Mouse (Mus musculus) left cerebral cortex, postnatal 10 days (tissue): Measurements from ENCODE around the gene Dctn1. TPM values are rescaled to one million over a fixed set of nuclear protein-coding genes. Genes with fewer than 3 reads are reported as not detected.

Source experiments
- total RNA-seq, 2 experiments: library from RNA; stranded (reverse); gene quantifications; 2 replicates each; pipeline ENCODE4 v1.2.3; 2021

Dctn1 gene
- total RNA-seq, 2 experiments from 2014 or later: 351 to 353 TPM

Other genes starting within 250 kb of the Dctn1 start
- 10 to 100 TPM; 45.5 to 47.5 TPM for gene Sema4f, start 226.2 kb upstream of the Dctn1 start, total RNA-seq
- not detected for gene M1ap, start 219.0 kb upstream of the Dctn1 start, total RNA-seq
- gene Dok1, start 132.4 kb upstream of the Dctn1 start, total RNA-seq: 1 to 10 TPM; 1.8 to 2.1 TPM
- 1 to 10 TPM; 1.8 to 4.0 TPM for gene Loxl3, start 131.7 kb upstream of the Dctn1 start, total RNA-seq
- 10 to 100 TPM; 97.9 to 99.8 TPM for gene Aup1, start 111.4 kb upstream of the Dctn1 start, total RNA-seq
- 10 to 100 TPM; 66.5 to 68.0 TPM for gene Htra2, start 110.6 kb upstream of the Dctn1 start, total RNA-seq
- under 1 TPM; 0.19 to 0.41 TPM for gene Dqx1, start 108.1 kb upstream of the Dctn1 start, total RNA-seq
- gene Tlx2, start 95.6 kb upstream of the Dctn1 start, total RNA-seq: not detected
- 10 to 100 TPM; 19.1 to 19.6 TPM for gene Pcgf1, start 88.1 kb upstream of the Dctn1 start, total RNA-seq
- under 1 TPM in 1 of 2 experiments, not detected in 1; 0.69 TPM for gene Lbx2, start 79.6 kb upstream of the Dctn1 start, total RNA-seq
- gene Ccdc142, start 64.3 kb upstream of the Dctn1 start, total RNA-seq: 1 to 10 TPM; 7.7 to 9.4 TPM
- 1 to 10 TPM; 6.3 to 6.5 TPM for gene Gm42688, start 64.3 kb upstream of the Dctn1 start, total RNA-seq
- 10 to 100 TPM; 58.7 to 63.5 TPM for gene Mrpl53, start 56.9 kb upstream of the Dctn1 start, total RNA-seq
- 10 to 100 TPM; 27.9 to 31.8 TPM for gene Mogs, start 50.4 kb upstream of the Dctn1 start, total RNA-seq
- gene Wbp1, start 44.4 kb upstream of the Dctn1 start, total RNA-seq: 10 to 100 TPM; 50.4 to 54.7 TPM
- 10 to 100 TPM; 19.9 to 23.2 TPM for gene Ino80b, start 40.5 kb upstream of the Dctn1 start, total RNA-seq
- 10 to 100 TPM; 30.3 to 34.4 TPM for gene Rtkn, start 30.5 kb upstream of the Dctn1 start, total RNA-seq
- 10 to 100 TPM; 28.0 to 29.4 TPM for gene Wdr54, start 9.5 kb upstream of the Dctn1 start, total RNA-seq
- gene 1700003E16Rik, start 9.5 kb upstream of the Dctn1 start, total RNA-seq: 10 to 100 TPM; 28.5 to 29.0 TPM
- gene Slc4a5, start 53.9 kb downstream of the Dctn1 start, total RNA-seq: under 1 TPM; 0.71 to 0.75 TPM
- 10 to 100 TPM in 1 of 2 experiments, 1 to 10 TPM in 1; 8.3 to 10.6 TPM for gene Mthfd2, start 160.0 kb downstream of the Dctn1 start, total RNA-seq
- 10 to 100 TPM; 21.0 to 21.6 TPM for gene Mob1a, start 160.1 kb downstream of the Dctn1 start, total RNA-seq
- 10 to 100 TPM; 33.7 to 36.7 TPM for gene Bola3, start 183.2 kb downstream of the Dctn1 start, total RNA-seq